Mouse (Mus musculus) CH12.LX (cell line): ENCODE data around the gene Plekha6. TPM values are rescaled to one million over a fixed set of nuclear protein-coding genes. Genes with fewer than 3 reads are reported as not detected.

Source experiments
- DNase-seq: peaks from one replicate; pipeline ENCODE4 v3.0.0-alpha.2; 2013; ENCODE audit errors: extremely low read depth
- H3K27ac ChIP-seq: 2 replicates; pipeline ENCODE4 v1.5.1; 2012; ENCODE audit warnings: low read depth, mild to moderate bottlenecking, control low read depth, moderate library complexity; ENCODE audit not compliant: insufficient read depth
- H3K27me3 ChIP-seq: replicated peaks from 2 replicates; pipeline ENCODE3; 2012; ENCODE audit warnings: inconsistent platforms
- H3K36me3 ChIP-seq, 2 experiments: replicated peaks in 1 of 2; 2 replicates each; pipeline versions ENCODE3 to v1.6.1; 2012; ENCODE audit warnings: inconsistent platforms in 1 of 2, low read length in 1 of 2, mild to moderate bottlenecking in 1 of 2, mixed read lengths in 1 of 2, moderate library complexity in 1 of 2; ENCODE audit not compliant: control insufficient read depth in 1 of 2, insufficient read depth in 1 of 2
- H3K4me1 ChIP-seq, 2 experiments: 2 replicates each; pipeline ENCODE4 v1.6.1; 2012; ENCODE audit warnings: inconsistent platforms in 1 of 2, moderate library complexity in 1 of 2; ENCODE audit not compliant: insufficient read depth in 2 of 2, control insufficient read depth in 1 of 2
- H3K4me2 ChIP-seq: 2 replicates; pipeline ENCODE4 v1.6.1; 2012; ENCODE audit warnings: low read depth, mild to moderate bottlenecking, control low read depth; ENCODE audit not compliant: poor library complexity, insufficient read depth, severe bottlenecking
- H3K4me3 ChIP-seq, 3 experiments: fragments of 150-350 bp in 1 of 3; sonication (generic) in 1 of 3; replicated peaks in 1 of 3; 2 replicates each; pipeline versions ENCODE3 to v1.5.1; 2011 to 2012; ENCODE audit warnings: low read depth in 2 of 3, low read length in 2 of 3, mild to moderate bottlenecking in 2 of 3, moderate library complexity in 2 of 3, control low read depth in 1 of 3, improper control_type of control experiment in 1 of 3, inconsistent platforms in 1 of 3, mixed read lengths in 1 of 3; ENCODE audit not compliant: poor library complexity in 1 of 3
- H3K79me2 ChIP-seq: replicated peaks from 2 replicates; pipeline ENCODE4 v1.6.1; 2012; ENCODE audit warnings: mild to moderate bottlenecking, moderate library complexity; ENCODE audit not compliant: control insufficient read depth, poor library complexity, insufficient read depth, severe bottlenecking; ENCODE audit errors: extremely low read depth
- H3K9ac ChIP-seq: 2 replicates; pipeline ENCODE4 v1.6.1; 2012; ENCODE audit warnings: low read depth, mild to moderate bottlenecking, control low read depth, moderate library complexity; ENCODE audit not compliant: insufficient read depth
- H3K9me3 ChIP-seq: replicated peaks from 2 replicates; pipeline ENCODE3; 2012; ENCODE audit warnings: low read length, inconsistent platforms, mixed read lengths
- CHD2 ChIP-seq: IDR thresholded peaks from 2 replicates; pipeline ENCODE4 v1.6.1; 2011; ENCODE audit warnings: low read length, improper control_type of control experiment
- ELF1 ChIP-seq: IDR thresholded peaks from 2 replicates; pipeline ENCODE4 v1.6.1; 2014; ENCODE audit warnings: low read depth, mild to moderate bottlenecking, inconsistent platforms, low read length, improper control_type of control experiment
- HCFC1 ChIP-seq: IDR thresholded peaks from 2 replicates; pipeline ENCODE4 v1.6.1; 2012; ENCODE audit warnings: low read depth, mild to moderate bottlenecking, inconsistent platforms, low read length, improper control_type of control experiment
- JUN ChIP-seq: IDR thresholded peaks from 2 replicates; pipeline ENCODE4 v1.6.1; 2011; ENCODE audit warnings: low read depth, mild to moderate bottlenecking, low read length, improper control_type of control experiment, moderate library complexity; ENCODE audit not compliant: insufficient read depth
- KAT2A ChIP-seq: IDR thresholded peaks from 2 replicates; pipeline ENCODE4 v1.6.1; 2012; ENCODE audit warnings: low read length, improper control_type of control experiment, inconsistent platforms; ENCODE audit not compliant: insufficient replicate concordance
- MAFK ChIP-seq: IDR thresholded peaks from 2 replicates; pipeline ENCODE4 v1.6.1; 2011; ENCODE audit warnings: low read length, improper control_type of control experiment; ENCODE audit not compliant: insufficient replicate concordance
- MAZ ChIP-seq: IDR thresholded peaks from 2 replicates; pipeline ENCODE4 v1.6.1; 2012; ENCODE audit warnings: low read depth, mild to moderate bottlenecking, inconsistent platforms, low read length, improper control_type of control experiment, moderate library complexity
- MXI1 ChIP-seq: IDR thresholded peaks from 2 replicates; pipeline ENCODE4 v1.6.1; 2011; ENCODE audit warnings: mild to moderate bottlenecking, low read depth, low read length, improper control_type of control experiment
- MYC ChIP-seq: IDR thresholded peaks from 2 replicates; pipeline ENCODE4 v1.6.1; 2011; ENCODE audit warnings: low read depth, mild to moderate bottlenecking, improper control_type of control experiment, low read length
- NRF1 ChIP-seq: IDR thresholded peaks from 2 replicates; pipeline ENCODE4 v1.6.1; 2014; ENCODE audit warnings: low read depth, mild to moderate bottlenecking, inconsistent platforms, low read length, improper control_type of control experiment, moderate library complexity
- POLR2A ChIP-seq: IDR thresholded peaks from 2 replicates; pipeline ENCODE4 v1.6.1; 2011; ENCODE audit warnings: low read depth, mild to moderate bottlenecking, improper control_type of control experiment, low read length
- POLR2AphosphoS2 ChIP-seq: IDR thresholded peaks from 2 replicates; pipeline ENCODE4 v1.6.1; 2011; ENCODE audit warnings: low read depth, low read length, improper control_type of control experiment
- SIN3A ChIP-seq: IDR thresholded peaks from 2 replicates; pipeline ENCODE4 v1.6.1; 2012; ENCODE audit warnings: low read length, improper control_type of control experiment, inconsistent platforms
- TCF12 ChIP-seq: IDR thresholded peaks from 2 replicates; pipeline ENCODE4 v1.6.1; 2014; ENCODE audit warnings: low read depth, mild to moderate bottlenecking, inconsistent platforms, low read length, improper control_type of control experiment
- USF1 ChIP-seq: IDR thresholded peaks from 2 replicates; pipeline ENCODE4 v1.6.1; 2014; ENCODE audit warnings: low read depth, mild to moderate bottlenecking, inconsistent platforms, low read length, improper control_type of control experiment
- ZKSCAN1 ChIP-seq: IDR thresholded peaks from 2 replicates; pipeline ENCODE4 v1.6.1; 2012; ENCODE audit warnings: low read depth, inconsistent platforms, low read length, improper control_type of control experiment, borderline replicate concordance
- ZNF384 ChIP-seq: IDR thresholded peaks from 2 replicates; pipeline ENCODE4 v1.6.1; 2012; ENCODE audit warnings: low read depth, low read length, improper control_type of control experiment, inconsistent platforms
- dilution Hi-C: fragments of 300-500 bp; cut with MboI; formaldehyde crosslinking; loops from 2 replicates; pipeline ENCODE4 v1.14.3; 2020; ENCODE audit warnings: low sequenced_read_pairs; ENCODE audit not compliant: extremely low pct_unique_long_range_greater_than_20kb, extremely low pct_ligation_motif_present
- in situ Hi-C: fragments of 300-500 bp; cut with MboI; formaldehyde crosslinking; loops from 3 replicates; pipeline ENCODE4 v1.14.3; 2019; ENCODE audit warnings: low sequenced_read_pairs, low pct_ligation_motif_present, low pct_unique_long_range_greater_than_20kb, mixed read lengths
- polyA plus RNA-seq: library from polyadenylated mRNA; unstranded; fragments of >175 nt; gene quantifications from 2 replicates; pipeline ENCODE4 v1.2.1, GENCODE M21; 2012; ENCODE audit warnings: low read depth; ENCODE audit not compliant: insufficient read length
- total RNA-seq, 2 experiments: library from RNA; depleted of rRNA; stranded (reverse); fragments of 300-350 nt in 1 of 2; fragments of >200 nt in 1 of 2; gene quantifications; 2 replicates each; pipeline ENCODE4 v1.2.3; 2012 to 2014

The Plekha6 gene
- total and polyA plus RNA-seq, 3 experiments, result 0.07 TPM; not detected in 2

DNA sequence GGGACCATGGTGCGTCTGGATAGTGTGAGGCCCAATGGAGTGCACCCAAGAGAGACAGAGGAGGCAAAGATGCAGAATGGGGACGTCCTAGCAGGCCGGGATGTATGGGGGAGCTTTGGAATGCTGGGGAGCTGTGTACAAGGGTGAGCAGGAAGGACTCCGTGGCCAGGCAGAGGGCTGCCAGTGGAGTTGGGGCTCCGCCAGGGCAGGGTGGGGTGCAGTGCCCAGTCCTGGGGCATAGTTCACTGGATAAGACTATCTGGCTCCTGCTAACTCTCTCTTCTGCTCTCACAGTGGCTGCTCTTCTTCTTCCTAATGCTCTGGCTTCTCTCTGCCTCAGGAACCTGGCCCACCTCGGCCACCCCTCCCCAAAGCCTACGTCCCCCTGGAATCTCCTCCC lies 121.9 kb downstream of the Plekha6 start:
- H3K4me3 ChIP-seq, result no peak overlapping the region
- no peak for TF ChIP-seq USF1
- no peak for TF ChIP-seq TCF12
- no peak for TF ChIP-seq ELF1
- TF ChIP-seq SIN3A, result no peak
- no peak for TF ChIP-seq MXI1
- no peak for TF ChIP-seq POLR2A
- no peak for TF ChIP-seq JUN
- no peak for TF ChIP-seq NRF1
- TF ChIP-seq KAT2A, result no peak
- no peak for TF ChIP-seq CHD2
- no peak for TF ChIP-seq MYC
- no peak for TF ChIP-seq ZKSCAN1
- no peak for TF ChIP-seq ZNF384
- no peak for TF ChIP-seq MAZ

GRCm38 (mm10) chr1:133287051-133287450 lies 123.0 kb downstream of the Plekha6 start:
- H3K4me1 ChIP-seq, result no peaks in the 10 kb centered on the region
- H3K27ac ChIP-seq, result no peak overlapping the region
- no peak overlapping the region for H3K4me3 ChIP-seq
- in situ Hi-C loops (no loop called here), dilution Hi-C loops (no loop called here)
- DNase-seq, result no peak
- no peaks in the 10 kb centered on the region for H3K79me2 ChIP-seq
- H3K36me3 ChIP-seq, result no peaks in the 10 kb centered on the region
- H3K9ac ChIP-seq, result no peak overlapping the region
- H3K27me3 ChIP-seq, result peaks cover 88% of the 10 kb centered on the region
- TF ChIP-seq MYC (no peak), HCFC1 (no peak), MAFK (no peak), POLR2AphosphoS2 (no peak)
- no peak overlapping the region for H3K4me2 ChIP-seq
- no peaks in the 10 kb centered on the region for H3K9me3 ChIP-seq

More for the DNA sequence above, 121.9 kb downstream of the Plekha6 start:
- dilution Hi-C loops (no loop called here), in situ Hi-C loops (no loop called here)
- Histone ChIP-seq H3K4me1 (no peaks in the 10 kb centered on the region), H3K27ac (no peak overlapping the region), H3K9me3 (no peaks in the 10 kb centered on the region), H3K9ac (no peak overlapping the region), H3K27me3 (peaks cover 92% of the 10 kb centered on the region), H3K36me3 (no peaks in the 10 kb centered on the region), H3K4me2 (no peak overlapping the region), H3K79me2 (no peaks in the 10 kb centered on the region)
- DNase-seq, result no peak
